Mouse (Mus musculus): Measurements from ENCODE around the gene Ptpn12. TPM values are rescaled to one million over a fixed set of nuclear protein-coding genes. Genes with fewer than 3 reads are reported as not detected.

The Ptpn12 gene
- polyA plus RNA-seq, 1 experiment from 2014 or later, result 27.8 TPM

- H3K4me1 ChIP-seq (ENCODE audit: control insufficient read depth, insufficient read depth, low read length), result no peaks in the 10 kb centered on the region
- WGBS, result 94% methylated on average over 10 of the region's 10 CpGs
- no peak for ATAC-seq (ENCODE audit: insufficient number of reproducible peaks, insufficient read depth, low FRiP score, low read depth)
- H3K4me3 ChIP-seq (ENCODE audit: low read depth, low read length), result no peak overlapping the region
- H3K4me2 ChIP-seq (replicated peaks; ENCODE audit: low read depth, low read length), result no peak overlapping the region
- H3K9ac ChIP-seq (replicated peaks; ENCODE audit: low read depth, low read length), result no peak overlapping the region
- H3K9me3 ChIP-seq (ENCODE audit: control insufficient read depth, low read depth, low read length), result no peaks in the 10 kb centered on the region
- peaks cover 52% of the 10 kb centered on the region for H3K36me3 ChIP-seq (ENCODE audit: control insufficient read depth, insufficient read depth, low read length)
- H3K27ac ChIP-seq (ENCODE audit: low read length), result no peak overlapping the region
- H3K27me3 ChIP-seq (ENCODE audit: control insufficient read depth, insufficient read depth, low read length), result no peaks in the 10 kb centered on the region
These were observed 53.9 kb downstream of the Ptpn12 start for GRCm38 (mm10) chr5:21001622-21002315.

GRCm38 (mm10) chr5:20998427-20998826 lies 57.3 kb downstream of the Ptpn12 start:
- no peak overlapping the region for H3K4me3 ChIP-seq (ENCODE audit: low read depth, low read length)
- no peaks in the 10 kb centered on the region for H3K9me3 ChIP-seq (ENCODE audit: control insufficient read depth, low read depth, low read length)
- 93% methylated on average over 6 of the region's 6 CpGs for WGBS
- peaks cover 52% of the 10 kb centered on the region for H3K36me3 ChIP-seq (ENCODE audit: control insufficient read depth, insufficient read depth, low read length)
- H3K27me3 ChIP-seq (ENCODE audit: control insufficient read depth, insufficient read depth, low read length), result no peaks in the 10 kb centered on the region
- no peak overlapping the region for H3K27ac ChIP-seq (ENCODE audit: low read length)
- no peak for ATAC-seq (ENCODE audit: insufficient number of reproducible peaks, insufficient read depth, low FRiP score, low read depth)
- no peak overlapping the region for H3K4me2 ChIP-seq (replicated peaks; ENCODE audit: low read depth, low read length)
- no peaks in the 10 kb centered on the region for H3K4me1 ChIP-seq (ENCODE audit: control insufficient read depth, insufficient read depth, low read length)
- H3K9ac ChIP-seq (replicated peaks; ENCODE audit: low read depth, low read length), result no peak overlapping the region

- WGBS, result 87% methylated on average over 6 of the region's 6 CpGs
- Histone ChIP-seq H3K4me2 (replicated peaks; ENCODE audit: low read depth, low read length) (no peak overlapping the region), H3K36me3 (ENCODE audit: control insufficient read depth, insufficient read depth, low read length) (peaks cover 45% of the 10 kb centered on the region), H3K27me3 (ENCODE audit: control insufficient read depth, insufficient read depth, low read length) (no peaks in the 10 kb centered on the region), H3K4me3 (ENCODE audit: low read depth, low read length) (no peak overlapping the region), H3K27ac (ENCODE audit: low read length) (no peak overlapping the region), H3K9me3 (ENCODE audit: control insufficient read depth, low read depth, low read length) (no peaks in the 10 kb centered on the region), H3K4me1 (ENCODE audit: control insufficient read depth, insufficient read depth, low read length) (no peaks in the 10 kb centered on the region), H3K9ac (replicated peaks; ENCODE audit: low read depth, low read length) (no peak overlapping the region)
- no peak for ATAC-seq (ENCODE audit: insufficient number of reproducible peaks, insufficient read depth, low FRiP score, low read depth)
These were observed 58.2 kb downstream of the Ptpn12 start for GRCm38 (mm10) chr5:20997555-20997954.

- Histone ChIP-seq H3K27me3 (ENCODE audit: control insufficient read depth, insufficient read depth, low read length) (no peaks in the 10 kb centered on the region), H3K9me3 (ENCODE audit: control insufficient read depth, low read depth, low read length) (no peaks in the 10 kb centered on the region), H3K27ac (ENCODE audit: low read length) (no peak overlapping the region), H3K4me1 (ENCODE audit: control insufficient read depth, insufficient read depth, low read length) (no peaks in the 10 kb centered on the region), H3K4me2 (replicated peaks; ENCODE audit: low read depth, low read length) (no peak overlapping the region), H3K36me3 (ENCODE audit: control insufficient read depth, insufficient read depth, low read length) (peaks cover 36% of the 10 kb centered on the region), H3K9ac (replicated peaks; ENCODE audit: low read depth, low read length) (no peak overlapping the region), H3K4me3 (ENCODE audit: low read depth, low read length) (no peak overlapping the region)
- ATAC-seq (ENCODE audit: insufficient number of reproducible peaks, insufficient read depth, low FRiP score, low read depth), result no peak
- 94% methylated on average over 8 of the region's 8 CpGs for WGBS
These were observed 65.5 kb downstream of the Ptpn12 start for GRCm38 (mm10) chr5:20990062-20990809.

GRCm38 (mm10) chr5:20986271-20986670 lies 69.4 kb downstream of the Ptpn12 start:
- Histone ChIP-seq H3K4me3 (ENCODE audit: low read depth, low read length) (no peak overlapping the region), H3K36me3 (ENCODE audit: control insufficient read depth, insufficient read depth, low read length) (peaks cover 25% of the 10 kb centered on the region), H3K27ac (ENCODE audit: low read length) (no peak overlapping the region), H3K4me1 (ENCODE audit: control insufficient read depth, insufficient read depth, low read length) (no peaks in the 10 kb centered on the region), H3K9ac (replicated peaks; ENCODE audit: low read depth, low read length) (no peak overlapping the region), H3K9me3 (ENCODE audit: control insufficient read depth, low read depth, low read length) (no peaks in the 10 kb centered on the region), H3K27me3 (ENCODE audit: control insufficient read depth, insufficient read depth, low read length) (no peaks in the 10 kb centered on the region), H3K4me2 (replicated peaks; ENCODE audit: low read depth, low read length) (no peak overlapping the region)
- no peak for ATAC-seq (ENCODE audit: insufficient number of reproducible peaks, insufficient read depth, low FRiP score, low read depth)
- WGBS, result 95% methylated on average over 8 of the region's 8 CpGs

- Histone ChIP-seq H3K9me3 (ENCODE audit: control insufficient read depth, low read depth, low read length) (no peaks in the 10 kb centered on the region), H3K4me1 (ENCODE audit: control insufficient read depth, insufficient read depth, low read length) (no peaks in the 10 kb centered on the region), H3K27me3 (ENCODE audit: control insufficient read depth, insufficient read depth, low read length) (no peaks in the 10 kb centered on the region), H3K36me3 (ENCODE audit: control insufficient read depth, insufficient read depth, low read length) (peaks cover 15% of the 10 kb centered on the region; the same call in 1 of the 2 replicates), H3K9ac (replicated peaks; ENCODE audit: low read depth, low read length) (no peak overlapping the region), H3K4me2 (replicated peaks; ENCODE audit: low read depth, low read length) (no peak overlapping the region), H3K27ac (ENCODE audit: low read length) (no peak overlapping the region), H3K4me3 (ENCODE audit: low read depth, low read length) (no peak overlapping the region)
- no peak for ATAC-seq (ENCODE audit: insufficient number of reproducible peaks, insufficient read depth, low FRiP score, low read depth)
These were observed 72.2 kb downstream of the Ptpn12 start for GRCm38 (mm10) chr5:20983505-20983904.

- ATAC-seq (ENCODE audit: insufficient number of reproducible peaks, insufficient read depth, low FRiP score, low read depth), result no peak
- no peak overlapping the region for H3K27ac ChIP-seq (ENCODE audit: low read length)
- no peak overlapping the region for H3K9ac ChIP-seq (replicated peaks; ENCODE audit: low read depth, low read length)
- H3K4me3 ChIP-seq (ENCODE audit: low read depth, low read length), result no peak overlapping the region
- no peaks in the 10 kb centered on the region for H3K4me1 ChIP-seq (ENCODE audit: control insufficient read depth, insufficient read depth, low read length)
- no peak overlapping the region for H3K4me2 ChIP-seq (replicated peaks; ENCODE audit: low read depth, low read length)
- 80% methylated on average over 4 of the region's 4 CpGs for WGBS
- H3K27me3 ChIP-seq (ENCODE audit: control insufficient read depth, insufficient read depth, low read length), result no peaks in the 10 kb centered on the region
- H3K9me3 ChIP-seq (ENCODE audit: control insufficient read depth, low read depth, low read length), result no peaks in the 10 kb centered on the region
- H3K36me3 ChIP-seq (ENCODE audit: control insufficient read depth, insufficient read depth, low read length), result no peaks in the 10 kb centered on the region
These were observed 81.0 kb downstream of the Ptpn12 start for GRCm38 (mm10) chr5:20974690-20975089.

- ATAC-seq (ENCODE audit: insufficient number of reproducible peaks, insufficient read depth, low FRiP score, low read depth), result no peak
- H3K9ac ChIP-seq (replicated peaks; ENCODE audit: low read depth, low read length), result no peak overlapping the region
- H3K4me3 ChIP-seq (ENCODE audit: low read depth, low read length), result no peak overlapping the region
- no peak overlapping the region for H3K27ac ChIP-seq (ENCODE audit: low read length)
- H3K4me1 ChIP-seq (ENCODE audit: control insufficient read depth, insufficient read depth, low read length), result no peaks in the 10 kb centered on the region
- no peaks in the 10 kb centered on the region for H3K36me3 ChIP-seq (ENCODE audit: control insufficient read depth, insufficient read depth, low read length)
- H3K27me3 ChIP-seq (ENCODE audit: control insufficient read depth, insufficient read depth, low read length), result no peaks in the 10 kb centered on the region
- WGBS, result 32% methylated on average over 6 of the region's 7 CpGs
- H3K4me2 ChIP-seq (replicated peaks; ENCODE audit: low read depth, low read length), result no peak overlapping the region
- no peaks in the 10 kb centered on the region for H3K9me3 ChIP-seq (ENCODE audit: control insufficient read depth, low read depth, low read length)
These were observed 81.7 kb downstream of the Ptpn12 start for GRCm38 (mm10) chr5:20973999-20974398.

Data from stomach, embryonic 14.5 days (tissue).